Mouse (Mus musculus) forebrain, embryonic 12.5 days (tissue): ENCODE results near the gene Akt1s1. TPM values are rescaled to one million over a fixed set of nuclear protein-coding genes. Genes with fewer than 3 reads are reported as not detected.
"Not testable (repeated sequence)": the region's sequence is repeated elsewhere in the genome, so short reads cannot be mapped to it uniquely, and the experiment has no call there.

Experiments
- ATAC-seq: fragments of 200-750 bp; cut with Nextera tagmentation; 2 replicates; pipeline ENCODE4 v1.8.0; 2017; ENCODE audit warnings: moderate TSS enrichment; ENCODE audit not compliant: low FRiP score
- H3K27ac ChIP-seq: fragments of 300-500 bp; sonication (generic); 2 replicates; pipeline ENCODE4 v1.5.1; 2016; ENCODE audit warnings: mild to moderate bottlenecking
- H3K27me3 ChIP-seq: fragments of 300-500 bp; sonication (generic); 2 replicates; pipeline ENCODE4 v1.6.1; 2016; ENCODE audit warnings: mild to moderate bottlenecking
- H3K36me3 ChIP-seq: fragments of 300-500 bp; sonication (generic); replicated peaks from 2 replicates; pipeline ENCODE4 v1.6.1; 2016; ENCODE audit warnings: mild to moderate bottlenecking
- H3K4me1 ChIP-seq: fragments of 300-500 bp; sonication (generic); 2 replicates; pipeline ENCODE4 v1.6.1; 2016
- H3K4me2 ChIP-seq: fragments of 300-500 bp; sonication (generic); 2 replicates; pipeline ENCODE4 v1.6.1; 2016; ENCODE audit warnings: mild to moderate bottlenecking, moderate library complexity
- H3K4me3 ChIP-seq: fragments of 300-500 bp; sonication (generic); replicated peaks from 2 replicates; pipeline ENCODE4 v1.5.1; 2016; ENCODE audit warnings: mild to moderate bottlenecking
- H3K9ac ChIP-seq: fragments of 300-500 bp; sonication (generic); 2 replicates; pipeline ENCODE4 v1.6.1; 2016; ENCODE audit warnings: mild to moderate bottlenecking
- H3K9me3 ChIP-seq: fragments of 300-500 bp; sonication (generic); 2 replicates; pipeline ENCODE4 v1.6.1; 2016
- WGBS: fragments of 180-500 bp; shearing (Covaris S2); methylation state at CpG from one replicate; pipeline ENCODE4 v1.1.7; 2016; 5-methylcytosine and 5-hydroxymethylcytosine counted together
- polyA plus RNA-seq: library from polyadenylated mRNA; unstranded; fragments of >200 nt; fragmentation: Nextera tagmentation; extraction: Ambion mirVana; gene quantifications from 2 replicates; pipeline ENCODE4 v1.2.1, GENCODE M21; 2016

Gene Akt1s1
- polyA plus RNA-seq, 1 experiment from 2014 or later: 96.0 TPM

- peaks cover 40% of the 10 kb centered on the region for H3K36me3 ChIP-seq
- peaks cover 53% of the 10 kb centered on the region for H3K4me1 ChIP-seq
- no peaks in the 10 kb centered on the region for H3K9me3 ChIP-seq
- H3K27me3 ChIP-seq: no peaks in the 10 kb centered on the region
- H3K4me2 ChIP-seq: peak overlapping the region; percentile 96
- no peak for ATAC-seq
- H3K4me3 ChIP-seq: peak overlapping the region; percentile 76
- WGBS: 6% methylated on average over 16 of the region's 16 CpGs
- peak overlapping the region; percentile 98 for H3K9ac ChIP-seq
- peak overlapping the region; percentile 100 for H3K27ac ChIP-seq
Observed at GRCm38 (mm10) chr7:44868465-44868864, 19.7 kb downstream of the Akt1s1 start.

DNA sequence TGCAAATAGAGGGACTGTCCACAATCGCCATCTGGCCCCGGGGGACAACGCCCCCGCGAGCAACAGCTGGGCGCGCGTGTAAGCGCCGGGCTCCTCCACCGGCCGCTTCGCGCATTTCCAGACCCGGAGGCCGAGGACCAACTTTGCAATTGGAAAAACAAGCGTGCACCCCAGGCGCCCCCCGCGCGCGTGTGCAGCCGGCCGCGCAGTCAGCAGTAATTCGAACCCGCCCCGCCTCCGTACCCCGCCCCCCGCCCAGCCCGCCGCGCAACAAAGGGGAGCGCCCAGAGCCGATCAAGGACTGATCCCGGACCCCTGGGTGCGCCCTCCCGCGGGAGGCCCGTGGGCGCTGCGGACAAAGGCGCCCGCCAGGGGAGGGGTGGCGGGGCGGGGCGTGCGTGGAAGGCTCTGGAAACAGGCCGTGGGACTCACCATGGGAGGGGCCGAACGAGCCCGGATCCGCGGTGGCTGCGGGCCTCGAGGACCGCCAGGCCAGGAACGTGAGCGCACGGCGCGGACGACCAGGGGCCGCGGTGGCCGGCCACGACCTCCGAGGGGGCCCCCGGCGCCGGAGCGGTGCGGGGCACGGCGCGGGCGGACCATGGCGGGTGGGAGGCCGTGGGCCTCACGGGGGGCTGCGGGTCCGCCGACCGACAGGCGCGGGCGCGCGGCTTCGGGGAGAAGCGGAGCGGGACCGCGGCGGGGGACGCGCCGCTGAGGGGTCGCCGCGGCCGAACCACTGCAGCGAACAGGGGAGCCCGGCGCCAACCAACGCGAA, 20.3 kb downstream of the Akt1s1 start:
- peaks cover 33% of the 10 kb centered on the region for H3K36me3 ChIP-seq
- H3K4me3 ChIP-seq: peak overlapping the region; percentile 76
- H3K9ac ChIP-seq: peak overlapping the region; percentile 98
- WGBS: under 1% methylated on average over 94 of the region's 108 CpGs
- peak; percentile 47 for ATAC-seq
- H3K4me1 ChIP-seq: peaks cover 53% of the 10 kb centered on the region
- no peaks in the 10 kb centered on the region for H3K27me3 ChIP-seq
- no peaks in the 10 kb centered on the region for H3K9me3 ChIP-seq
- peak overlapping the region; percentile 100 for H3K27ac ChIP-seq
- peak overlapping the region; percentile 96 for H3K4me2 ChIP-seq

GRCm38 (mm10) chr7:44869697-44870528, 21.1 kb downstream of the Akt1s1 start, which contains the start of gene Ptov1:
Gene Ptov1, minus strand, starts transcription at chr7:44869788.
- no peaks in the 10 kb centered on the region for H3K27me3 ChIP-seq
- WGBS: 10% methylated on average over 29 of the region's 29 CpGs
- H3K4me2 ChIP-seq: peak within 1 kb of the TSS; percentile 96
- peak within 1 kb of the TSS; percentile 100 for H3K27ac ChIP-seq
- H3K9ac ChIP-seq: peak within 1 kb of the TSS; percentile 98
- H3K4me3 ChIP-seq: peak within 1 kb of the TSS; percentile 76
- ATAC-seq: peak; percentile 94
- H3K36me3 ChIP-seq: peaks cover 25% of the 10 kb centered on the region
- no peaks in the 10 kb centered on the region for H3K9me3 ChIP-seq
- H3K4me1 ChIP-seq: peaks cover 48% of the 10 kb centered on the region

- Histone ChIP-seq H3K4me2 (peak overlapping the region; percentile 96), H3K9ac (0 out of 2 replicates have a peak overlapping the region, but pooled peaks have one; percentile 7), H3K9me3 (no peaks in the 10 kb centered on the region), H3K36me3 (peaks cover 18% of the 10 kb centered on the region), H3K4me3 (peak overlapping the region; percentile 76), H3K27ac (peak overlapping the region; percentile 100), H3K27me3 (no peaks in the 10 kb centered on the region), H3K4me1 (peaks cover 42% of the 10 kb centered on the region)
- WGBS: 77% methylated on average over 6 of the region's 6 CpGs
- no peak for ATAC-seq
Observed at GRCm38 (mm10) chr7:44870614-44871013, 21.8 kb downstream of the Akt1s1 start.

- no peak overlapping the region; the same call in 1 of the 2 replicates for H3K9ac ChIP-seq
- H3K4me2 ChIP-seq: no peak overlapping the region
- H3K27me3 ChIP-seq: no peaks in the 10 kb centered on the region
- H3K4me3 ChIP-seq: no peak overlapping the region; the same call in 1 of the 2 replicates
- 48% methylated on average over 1 of the region's 1 CpGs for WGBS
- H3K36me3 ChIP-seq: peaks cover 19% of the 10 kb centered on the region
- no peaks in the 10 kb centered on the region for H3K9me3 ChIP-seq
- no peak for ATAC-seq
- peaks cover 36% of the 10 kb centered on the region for H3K4me1 ChIP-seq
- peak overlapping the region; percentile 42; the same call in 1 of the 2 replicates for H3K27ac ChIP-seq
Observed at GRCm38 (mm10) chr7:44871181-44871580, 22.4 kb downstream of the Akt1s1 start.

GRCm38 (mm10) chr7:44871774-44872173, 23.0 kb downstream of the Akt1s1 start:
- Histone ChIP-seq H3K36me3 (peaks cover 19% of the 10 kb centered on the region), H3K4me1 (peaks cover 30% of the 10 kb centered on the region)
- not testable (repeated sequence) for H3K4me2 ChIP-seq, H3K27ac ChIP-seq, H3K4me3 ChIP-seq, H3K9ac ChIP-seq, H3K9me3 ChIP-seq, H3K27me3 ChIP-seq, ATAC-seq
- WGBS: 90% methylated on average over 2 of the region's 2 CpGs

DNA sequence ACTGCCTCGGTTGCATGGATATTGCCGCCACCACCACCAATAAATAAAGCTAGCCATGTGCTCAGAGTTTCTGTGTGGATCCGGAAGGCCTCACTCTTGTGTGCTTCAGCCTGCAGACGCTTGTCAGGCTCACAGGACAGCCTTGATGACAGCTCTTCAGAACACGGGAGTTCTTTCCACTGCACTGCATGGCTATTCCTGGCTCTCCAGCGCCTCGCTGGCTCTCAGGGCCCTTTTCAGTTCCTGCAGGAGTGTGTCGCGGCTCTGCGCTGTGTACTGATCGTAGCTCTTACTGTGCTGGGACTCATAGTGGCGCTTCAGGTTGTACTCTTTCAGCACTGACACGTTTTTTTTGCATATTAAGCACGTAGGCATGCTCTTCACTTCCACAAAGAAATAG, 29.0 kb downstream of the Akt1s1 start:
- H3K9ac ChIP-seq: no peak overlapping the region
- no peak overlapping the region for H3K4me3 ChIP-seq
- H3K4me1 ChIP-seq: peaks cover 1% of the 10 kb centered on the region; the same call in 1 of the 2 replicates
- H3K27ac ChIP-seq: no peak overlapping the region
- 91% methylated on average over 14 of the region's 14 CpGs for WGBS
- H3K27me3 ChIP-seq: no peaks in the 10 kb centered on the region
- no peak for ATAC-seq
- no peaks in the 10 kb centered on the region for H3K9me3 ChIP-seq
- peaks cover 70% of the 10 kb centered on the region for H3K36me3 ChIP-seq
- H3K4me2 ChIP-seq: no peak overlapping the region

DNA sequence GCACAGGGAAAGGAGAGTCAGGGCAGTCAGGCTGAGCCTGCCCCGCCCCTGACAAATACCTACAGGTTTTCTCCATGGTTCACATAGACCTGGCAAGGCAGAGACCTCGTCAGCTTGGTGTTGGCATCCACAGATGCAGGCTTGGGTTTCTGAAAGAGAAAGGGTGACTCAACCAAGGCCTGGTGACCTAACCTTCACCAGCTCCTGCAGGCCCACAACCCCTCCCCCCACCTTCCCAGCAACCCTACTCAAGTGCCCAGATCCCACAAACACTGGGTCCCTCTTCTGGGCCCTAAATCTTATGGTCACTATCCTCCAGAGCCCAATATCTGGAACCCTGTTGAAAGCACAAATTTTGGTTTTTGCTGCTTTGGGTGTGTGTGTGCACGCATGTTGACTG, 34.2 kb downstream of the Akt1s1 start:
- no peak for ATAC-seq
- Histone ChIP-seq H3K4me3 (no peak overlapping the region), H3K9me3 (no peaks in the 10 kb centered on the region), H3K27me3 (no peaks in the 10 kb centered on the region), H3K27ac (no peak overlapping the region), H3K9ac (no peak overlapping the region), H3K4me1 (no peaks in the 10 kb centered on the region; the same call in 1 of the 2 replicates), H3K4me2 (no peak overlapping the region), H3K36me3 (peaks cover 85% of the 10 kb centered on the region)
- 93% methylated on average over 3 of the region's 3 CpGs for WGBS

GRCm38 (mm10) chr7:44884637-44885036, 35.8 kb downstream of the Akt1s1 start:
- no peak overlapping the region for H3K4me2 ChIP-seq
- H3K4me3 ChIP-seq: no peak overlapping the region
- H3K36me3 ChIP-seq: peaks cover 85% of the 10 kb centered on the region
- ATAC-seq: no peak
- H3K27ac ChIP-seq: no peak overlapping the region
- H3K9ac ChIP-seq: no peak overlapping the region
- H3K9me3 ChIP-seq: no peaks in the 10 kb centered on the region
- 99% methylated on average over 5 of the region's 5 CpGs for WGBS
- no peaks in the 10 kb centered on the region for H3K27me3 ChIP-seq
- H3K4me1 ChIP-seq: no peaks in the 10 kb centered on the region; the same call in 1 of the 2 replicates

GRCm38 (mm10) chr7:44886964-44887363, 38.2 kb downstream of the Akt1s1 start:
- Histone ChIP-seq H3K4me3 (no peak overlapping the region), H3K27ac (no peak overlapping the region), H3K9ac (no peak overlapping the region), H3K4me1 (peaks cover 17% of the 10 kb centered on the region), H3K9me3 (no peaks in the 10 kb centered on the region), H3K36me3 (peaks cover 70% of the 10 kb centered on the region), H3K27me3 (no peaks in the 10 kb centered on the region), H3K4me2 (no peak overlapping the region)
- 87% methylated on average over 7 of the region's 7 CpGs for WGBS
- no peak for ATAC-seq

DNA sequence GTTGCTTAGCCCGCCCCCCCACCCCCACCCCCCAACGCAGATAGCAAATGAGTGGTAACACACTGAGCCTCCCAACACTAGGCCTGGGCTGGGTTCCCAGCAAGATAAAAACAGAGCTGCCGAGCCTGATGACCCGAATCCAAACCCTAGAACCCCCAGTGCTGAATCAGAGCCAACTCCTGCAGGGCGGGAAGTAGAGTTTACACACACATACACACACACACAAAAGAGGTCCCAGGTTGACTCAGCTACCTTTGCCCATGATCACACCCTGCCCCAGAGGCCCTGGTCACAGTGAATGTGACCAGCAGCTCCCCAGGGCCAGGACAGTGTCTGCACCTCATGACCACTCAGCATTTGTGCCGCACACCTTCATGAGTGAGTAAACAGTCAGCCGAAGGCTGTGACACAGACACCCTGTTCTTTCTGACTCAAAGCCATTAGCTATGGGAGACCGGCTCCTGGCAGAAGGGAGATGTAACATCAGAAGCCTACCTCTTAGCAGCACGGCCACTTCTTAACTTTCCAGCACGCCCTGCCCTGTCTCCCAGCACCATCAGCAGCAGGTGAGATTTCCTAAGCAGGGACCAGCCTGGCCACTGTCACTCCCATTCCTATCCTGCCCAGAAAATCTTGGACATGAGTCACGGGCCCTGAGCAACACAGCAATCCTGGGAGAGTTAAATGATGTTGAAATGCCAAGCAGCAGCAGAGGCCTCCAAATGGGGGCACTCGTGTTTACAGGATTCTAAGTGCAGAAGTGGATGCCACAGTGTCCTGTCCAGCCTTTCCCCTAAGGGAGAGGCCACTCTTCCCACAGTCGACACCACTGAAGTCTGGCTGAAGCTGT, 39.7 kb downstream of the Akt1s1 start:
- no peak overlapping the region; the same call in 1 of the 2 replicates for H3K9ac ChIP-seq
- ATAC-seq: no peak
- no peak overlapping the region for H3K27ac ChIP-seq
- H3K36me3 ChIP-seq: peaks cover 57% of the 10 kb centered on the region
- no peak overlapping the region for H3K4me3 ChIP-seq
- no peaks in the 10 kb centered on the region for H3K9me3 ChIP-seq
- no peaks in the 10 kb centered on the region for H3K27me3 ChIP-seq
- 92% methylated on average over 13 of the region's 13 CpGs for WGBS
- H3K4me1 ChIP-seq: peaks cover 22% of the 10 kb centered on the region
- H3K4me2 ChIP-seq: no peak overlapping the region
